Mouse (Mus musculus): ENCODE data around the gene Wdr48. TPM values are rescaled to one million over a fixed set of nuclear protein-coding genes. Genes with fewer than 3 reads are reported as not detected.

Gene Wdr48
- total and polyA plus RNA-seq, 2 experiments from 2014 or later: 47.9 to 83.2 TPM

DNA sequence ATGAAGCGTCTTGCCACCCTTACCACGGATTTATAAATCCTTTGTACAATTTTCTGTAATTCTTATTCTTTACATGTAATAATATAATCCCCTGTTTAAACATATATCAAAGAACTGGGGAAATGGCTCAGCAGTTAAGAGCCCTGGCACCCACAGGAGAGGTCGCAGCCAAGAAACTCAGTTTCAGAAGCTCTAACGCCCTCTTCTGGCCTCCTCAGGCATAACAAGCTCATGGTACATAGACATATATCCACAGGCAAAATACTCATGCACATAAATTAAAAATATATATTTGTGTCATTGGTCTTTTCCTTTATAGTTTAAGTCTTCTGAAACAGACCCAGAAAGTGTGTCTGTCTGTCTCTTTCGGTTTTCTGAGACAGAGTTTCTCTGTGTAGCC lies 79.9 kb downstream of the Wdr48 start:
- Histone ChIP-seq H3K36me3 (ENCODE audit: insufficient read depth) (no peaks in the 10 kb centered on the region), H3K9me3 (ENCODE audit: low read length) (no peaks in the 10 kb centered on the region), H3K4me1 (ENCODE audit: insufficient read depth) (peaks cover 11% of the 10 kb centered on the region), H3K4me2 (ENCODE audit: low read depth) (no peak overlapping the region), H3K4me3 (ENCODE audit: low read depth, low read length) (no peak overlapping the region), H3K9ac (no peak overlapping the region), H3K27me3 (ENCODE audit: insufficient read depth, low read length) (no peaks in the 10 kb centered on the region), H3K27ac (ENCODE audit: low read depth, low read length) (no peak overlapping the region)
- 80% methylated on average over 5 of the region's 5 CpGs for WGBS
- peak; percentile 32 for TF ChIP-seq CTCF (IDR thresholded peaks at IDR 0.05; ENCODE audit: low read depth)
- ATAC-seq (no peak), DNase-seq (no peak)

DNA sequence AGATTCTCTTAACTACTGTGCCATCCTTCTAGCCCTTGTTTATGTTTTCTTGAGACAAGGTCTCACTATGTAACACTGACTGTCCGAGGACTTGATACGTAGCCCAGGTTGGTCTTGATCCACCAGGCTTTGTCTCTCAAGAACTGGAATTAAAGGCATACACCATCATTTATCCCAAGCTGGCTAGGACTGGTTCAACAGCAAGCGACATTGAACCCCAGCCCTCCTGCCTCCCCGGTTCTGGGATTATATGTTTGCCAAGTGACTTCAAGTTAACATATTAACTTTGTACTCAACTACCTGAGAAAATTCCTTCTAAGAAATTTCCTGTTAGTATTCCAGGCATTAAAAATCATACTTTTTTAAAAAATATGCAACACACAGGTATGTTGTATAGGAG lies 80.6 kb downstream of the Wdr48 start:
- Histone ChIP-seq H3K4me1 (ENCODE audit: insufficient read depth) (peaks cover 10% of the 10 kb centered on the region), H3K9me3 (ENCODE audit: low read length) (no peaks in the 10 kb centered on the region), H3K36me3 (ENCODE audit: insufficient read depth) (no peaks in the 10 kb centered on the region), H3K4me2 (ENCODE audit: low read depth) (no peak overlapping the region), H3K4me3 (ENCODE audit: low read depth, low read length) (no peak overlapping the region), H3K27me3 (ENCODE audit: insufficient read depth, low read length) (no peaks in the 10 kb centered on the region), H3K9ac (no peak overlapping the region), H3K27ac (ENCODE audit: low read depth, low read length) (no peak overlapping the region)
- DNase-seq: no peak
- ATAC-seq: no peak
- TF ChIP-seq CTCF (IDR thresholded peaks at IDR 0.05; ENCODE audit: low read depth): no peak
- WGBS: 85% methylated on average over 4 of the region's 4 CpGs

Other genes starting within 250 kb of the Wdr48 start
- gene Scn10a, start 175.6 kb upstream of the Wdr48 start, total RNA-seq (2014; rRNA removed): 0.08 and 0.10 TPM in 2 replicates
- gene Scn10a, start 175.6 kb upstream of the Wdr48 start, polyA plus RNA-seq (2015; fragmentation: Nextera tagmentation; extraction: Ambion mirVana): 0.15 and 0.16 TPM in 2 replicates
- 0.46 and 0.57 TPM in 2 replicates for gene Scn11a, start 69.4 kb upstream of the Wdr48 start, total RNA-seq (2014; rRNA removed)
- gene Scn11a, start 69.4 kb upstream of the Wdr48 start, polyA plus RNA-seq (2015; fragmentation: Nextera tagmentation; extraction: Ambion mirVana): 0.05 and 0.21 TPM in 2 replicates
- gene Gorasp1, start 42.7 kb downstream of the Wdr48 start, total RNA-seq (2014; rRNA removed): 15.3 and 27.9 TPM in 2 replicates
- gene Gorasp1, start 42.7 kb downstream of the Wdr48 start, polyA plus RNA-seq (2015; fragmentation: Nextera tagmentation; extraction: Ambion mirVana): 20.3 and 24.0 TPM in 2 replicates
- gene Ttc21a, start 42.7 kb downstream of the Wdr48 start, total RNA-seq (2014; rRNA removed): 2.5 and 4.3 TPM in 2 replicates
- 0.45 and 0.85 TPM in 2 replicates for gene Ttc21a, start 42.7 kb downstream of the Wdr48 start, polyA plus RNA-seq (2015; fragmentation: Nextera tagmentation; extraction: Ambion mirVana)
- 6.3 and 10.9 TPM in 2 replicates for gene Csrnp1, start 89.8 kb downstream of the Wdr48 start, total RNA-seq (2014; rRNA removed)
- 2.2 and 2.7 TPM in 2 replicates for gene Csrnp1, start 89.8 kb downstream of the Wdr48 start, polyA plus RNA-seq (2015; fragmentation: Nextera tagmentation; extraction: Ambion mirVana)
- not detected in 2 replicates for gene Xirp1, start 128.7 kb downstream of the Wdr48 start, total RNA-seq (2014; rRNA removed)
- gene Xirp1, start 128.7 kb downstream of the Wdr48 start, polyA plus RNA-seq (2015; fragmentation: Nextera tagmentation; extraction: Ambion mirVana): not detected in 2 replicates
- 11.2 and 14.7 TPM in 2 replicates for gene Cx3cr1, start 175.0 kb downstream of the Wdr48 start, total RNA-seq (2014; rRNA removed)
- 5.1 and 10.6 TPM in 2 replicates for gene Cx3cr1, start 175.0 kb downstream of the Wdr48 start, polyA plus RNA-seq (2015; fragmentation: Nextera tagmentation; extraction: Ambion mirVana)
- gene Ccr8, start 197.2 kb downstream of the Wdr48 start, total RNA-seq (2014; rRNA removed): not detected in 2 replicates
- gene Ccr8, start 197.2 kb downstream of the Wdr48 start, polyA plus RNA-seq (2015; fragmentation: Nextera tagmentation; extraction: Ambion mirVana): not detected in 2 replicates
- gene Slc25a38, start 215.5 kb downstream of the Wdr48 start, total RNA-seq (2014; rRNA removed): 49.1 and 53.5 TPM in 2 replicates
- 30.8 and 31.4 TPM in 2 replicates for gene Slc25a38, start 215.5 kb downstream of the Wdr48 start, polyA plus RNA-seq (2015; fragmentation: Nextera tagmentation; extraction: Ambion mirVana)
- gene Rpsa, start 232.8 kb downstream of the Wdr48 start, total RNA-seq (2014; rRNA removed): 2,026 and 2,688 TPM in 2 replicates
- 949 and 1,184 TPM in 2 replicates for gene Rpsa, start 232.8 kb downstream of the Wdr48 start, polyA plus RNA-seq (2015; fragmentation: Nextera tagmentation; extraction: Ambion mirVana)